Mouse (Mus musculus): ENCODE measurements around the gene Il2ra.

The Il2ra gene

DNA sequence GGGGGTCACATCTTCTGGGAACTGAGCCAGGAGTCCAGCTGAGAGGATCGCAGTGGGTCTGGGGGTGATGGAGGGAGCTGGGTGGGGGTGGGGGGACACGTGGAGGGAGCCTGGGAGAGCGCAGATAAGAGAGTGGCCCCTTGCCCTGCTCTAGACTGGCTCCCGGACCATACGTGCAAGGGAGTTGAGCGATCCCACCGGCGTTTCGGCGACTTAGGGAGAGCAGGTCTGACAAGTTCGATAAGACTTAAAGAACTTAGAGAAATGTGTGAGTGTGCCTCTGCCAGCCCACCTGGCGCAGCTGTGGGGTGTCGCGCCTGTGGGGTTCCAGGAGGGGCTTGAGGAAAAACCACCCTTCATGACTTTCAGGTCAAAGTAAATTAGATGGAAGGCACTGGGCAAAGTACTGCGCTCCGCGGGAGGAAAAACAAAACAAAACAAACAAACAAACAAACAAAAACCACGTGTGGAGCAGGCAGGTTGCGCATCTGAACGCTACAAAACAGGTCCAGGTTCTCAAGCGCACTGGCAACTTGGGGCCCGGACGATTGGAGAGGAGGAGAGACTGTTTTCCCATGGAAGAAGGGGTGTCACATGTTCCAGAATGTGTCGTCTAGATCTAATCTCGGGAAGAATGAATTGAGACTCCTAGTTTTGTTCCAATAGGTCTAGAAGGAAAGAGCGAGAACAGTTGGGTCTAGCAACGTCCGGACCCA, 63.6 kb downstream of the Il2ra start:
- DNase-seq, result no peak

GRCm38 (mm10) chr2:11706746-11707065, 64.1 kb downstream of the Il2ra start:
- DNase-seq, result no peak

GRCm38 (mm10) chr2:11708538-11708937, 65.9 kb downstream of the Il2ra start:
- DNase-seq, result no peak

- DNase-seq, result peak; percentile 26
Measured at GRCm38 (mm10) chr2:11710101-11710500, 67.5 kb downstream of the Il2ra start.

GRCm38 (mm10) chr2:11712483-11712990, 69.9 kb downstream of the Il2ra start:
- DNase-seq, result no peak

- DNase-seq, result no peak
Measured at GRCm38 (mm10) chr2:11713021-11713420, 70.4 kb downstream of the Il2ra start.

DNA sequence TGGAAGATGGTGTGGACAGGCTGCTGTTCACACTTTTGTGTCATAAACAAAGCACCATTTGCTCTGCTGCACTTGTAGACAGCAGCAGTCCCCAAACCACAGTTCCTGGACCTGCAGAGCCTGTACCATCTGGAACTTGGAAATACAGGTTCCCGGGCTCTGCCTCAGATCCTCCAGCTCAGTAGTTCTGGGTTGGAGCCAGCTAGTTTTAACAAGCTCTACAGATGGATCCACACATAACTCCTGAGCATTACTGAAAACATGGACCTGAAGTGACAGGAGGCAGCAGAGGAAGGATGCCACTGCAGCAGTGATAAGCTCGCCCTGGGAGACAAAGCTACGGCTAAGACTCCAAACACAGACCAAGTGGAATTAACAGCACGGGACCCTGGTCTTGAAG, 71.9 kb downstream of the Il2ra start:
- DNase-seq, result peak; percentile 3

DNA sequence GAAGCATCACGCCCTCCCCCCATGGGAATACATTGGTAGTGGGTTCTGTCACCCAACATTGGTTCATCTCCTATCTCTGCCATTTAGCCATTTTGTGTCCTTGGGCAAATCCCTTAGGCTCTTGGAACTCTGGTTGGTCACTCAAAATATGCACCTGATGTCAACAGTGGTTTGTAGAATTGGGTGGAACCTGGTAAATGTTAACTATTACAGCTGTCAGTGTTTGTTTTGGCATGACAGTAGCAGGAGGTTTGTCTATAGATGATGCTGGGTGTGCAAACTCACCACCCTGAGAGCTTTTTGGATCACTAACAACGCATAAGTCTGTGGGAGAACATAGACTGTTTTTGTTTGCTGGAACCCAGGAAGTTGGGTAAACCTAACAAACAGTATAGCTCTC, 76.0 kb downstream of the Il2ra start:
- no peak for DNase-seq

- no peak for DNase-seq
Measured at GRCm38 (mm10) chr2:11722564-11722963, 80.0 kb downstream of the Il2ra start.

- no peak for DNase-seq
Measured at GRCm38 (mm10) chr2:11727574-11727973, 85.0 kb downstream of the Il2ra start.

DNA sequence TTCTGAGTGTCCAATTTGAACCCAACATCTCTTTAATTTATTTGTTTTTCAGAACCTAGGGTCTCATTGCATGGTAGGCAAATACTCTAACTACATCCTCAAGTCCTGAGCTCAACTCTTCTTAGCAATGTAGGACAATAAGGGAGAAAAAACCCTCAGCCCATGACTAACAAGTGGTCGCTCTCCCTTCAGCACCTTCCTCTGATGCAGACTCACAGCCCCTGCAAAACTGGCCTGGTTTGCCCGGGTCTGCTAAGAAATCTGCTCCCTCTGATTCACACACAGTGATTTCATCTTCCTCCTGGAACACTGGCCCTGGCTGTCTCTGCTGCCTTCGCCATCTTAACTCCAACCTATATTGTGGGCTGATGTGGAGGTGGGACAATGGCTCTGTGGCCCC, 86.5 kb downstream of the Il2ra start:
- no peak for DNase-seq

DNA sequence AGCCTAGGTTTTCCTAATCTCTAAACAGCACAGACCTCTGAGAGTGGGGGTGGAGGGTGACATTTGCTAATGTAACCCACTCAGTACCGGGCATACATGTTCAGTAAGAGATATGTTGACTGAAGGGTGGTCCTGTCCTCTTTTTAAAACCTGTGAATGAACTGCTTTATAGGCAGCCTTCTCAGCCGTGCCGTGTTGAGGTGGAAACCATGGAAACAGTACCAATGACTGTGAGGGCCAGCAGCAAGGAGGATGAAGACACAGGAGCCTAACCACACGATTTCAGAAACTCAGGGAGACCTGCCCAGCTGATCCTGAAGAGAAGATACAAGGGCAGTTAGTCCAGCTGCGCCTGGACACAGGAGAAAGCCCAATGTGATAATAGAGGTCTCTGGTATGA, 90.4 kb downstream of the Il2ra start:
- no peak for DNase-seq

- DNase-seq, result no peak
Measured at GRCm38 (mm10) chr2:11735853-11736252, 93.2 kb downstream of the Il2ra start.

GRCm38 (mm10) chr2:11738794-11739193, 96.2 kb downstream of the Il2ra start:
- no peak for DNase-seq

DNA sequence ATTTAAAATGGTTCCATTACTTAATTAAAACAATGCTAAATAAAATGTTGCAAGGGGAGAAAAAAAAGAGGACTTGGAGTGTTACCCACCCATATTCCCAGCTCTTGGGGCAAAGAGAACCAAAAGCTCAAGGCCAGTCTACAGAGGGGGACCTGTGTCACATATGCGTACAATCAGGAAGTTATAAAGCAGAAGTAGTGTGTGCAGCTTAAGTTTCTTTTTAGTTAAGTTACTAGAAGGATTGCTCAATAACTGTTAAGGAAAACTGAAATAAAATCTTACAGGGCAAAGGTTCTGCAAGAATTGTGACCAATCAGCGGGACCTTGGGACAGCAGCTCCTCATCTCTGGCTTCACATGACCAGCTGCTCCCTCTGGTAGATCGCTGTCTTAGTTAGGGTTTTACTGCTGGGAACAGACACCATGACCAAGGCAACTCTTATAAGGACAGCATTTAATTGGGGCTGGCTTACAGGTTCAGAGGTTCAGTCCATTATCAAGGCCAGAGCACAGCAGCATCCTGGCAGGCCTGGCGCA, 97.0 kb downstream of the Il2ra start:
- no peak for DNase-seq

Data from right cerebral cortex, postnatal 4 days (tissue).